Mouse (Mus musculus) left cerebral cortex, adult 6 months (tissue): ENCODE data around the gene 9430015G10Rik. TPM values are rescaled to one million over a fixed set of nuclear protein-coding genes. Genes with fewer than 3 reads are reported as not detected.

Source experiments
- long read RNA-seq, 2 experiments: library from polyadenylated mRNA; unstranded; transcript quantifications; one replicate each; pipeline ENCODE4 v2.0.0; 2019 to 2020
- polyA plus RNA-seq: library from polyadenylated mRNA; unstranded; fragments of <200 nt; fragmentation: Nextera tagmentation; gene quantifications from 2 replicates; pipeline ENCODE4 v1.2.3, GENCODE M21; 2021

The 9430015G10Rik gene
- polyA plus RNA-seq: 5.7 and 8.9 TPM in 2 replicates
- long read RNA-seq, experiment 1, transcript 9430015G10Rik-203 (8 exons, 2,937 nt): minor isoform, 6 of 72 reads
- long read RNA-seq, experiment 1, transcript 9430015G10Rik-201 (10 exons, 2,528 nt): minor isoform, 10 of 72 reads
- long read RNA-seq, experiment 1, transcript 9430015G10Rik-208 (10 exons, 2,660 nt): major isoform, 13 of 72 reads
- long read RNA-seq, experiment 1, partial matches to known transcripts: 9 of 72 reads
- long read RNA-seq, experiment 1, other reads (novel, unspliced or antisense): 34 of 72 reads
- long read RNA-seq, experiment 2, partial matches to known transcripts: 1 of 5 reads
- long read RNA-seq, experiment 2, other reads (novel, unspliced or antisense): 2 of 5 reads

GRCm38 (mm10) chr4:156109570-156110331 is at the start of gene 9430015G10Rik:
Gene 9430015G10Rik, plus strand, starts transcription at chr4:156109982.

DNA sequence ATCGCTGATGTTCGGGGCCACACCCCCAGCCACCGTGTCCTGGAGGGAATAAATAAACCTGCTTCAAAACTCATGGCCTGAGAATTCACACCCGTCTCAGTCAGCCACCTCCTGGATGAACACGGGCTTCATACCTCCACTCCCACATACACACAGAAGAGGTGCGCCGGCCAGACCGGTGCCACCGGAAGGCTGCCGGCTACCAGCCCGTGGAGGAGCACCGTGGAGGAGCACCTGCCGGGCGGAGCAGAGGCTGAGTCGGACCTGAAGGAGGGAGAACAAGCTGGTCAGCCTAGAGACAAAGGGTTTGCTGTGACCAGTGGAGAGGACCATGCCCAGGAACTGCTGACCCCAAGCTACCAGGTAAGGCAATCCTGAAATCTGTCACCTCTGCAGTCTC is 20.7 kb downstream of the 9430015G10Rik start, which contains the start of gene Rnf223:
TSS of gene Rnf223 (plus strand) at position 78 of the 400 bp plus-strand sequence.

Other genes starting within 250 kb of the 9430015G10Rik start
- gene Tas1r3, start 246.6 kb upstream of the 9430015G10Rik start, polyA plus RNA-seq: 0.12 and 0.13 TPM in 2 replicates
- 13.1 and 21.5 TPM in 2 replicates for gene Cptp, start 240.5 kb upstream of the 9430015G10Rik start, polyA plus RNA-seq
- gene Ints11, start 240.4 kb upstream of the 9430015G10Rik start, polyA plus RNA-seq: 31.0 and 41.2 TPM in 2 replicates
- 54.5 and 56.4 TPM in 2 replicates for gene Pusl1, start 218.2 kb upstream of the 9430015G10Rik start, polyA plus RNA-seq
- gene Acap3, start 218.2 kb upstream of the 9430015G10Rik start, polyA plus RNA-seq: 19.6 and 35.6 TPM in 2 replicates
- 30.5 and 85.4 TPM in 2 replicates for gene Ube2j2, start 166.2 kb upstream of the 9430015G10Rik start, polyA plus RNA-seq
- 32.4 and 35.5 TPM in 2 replicates for gene C1qtnf12, start 147.7 kb upstream of the 9430015G10Rik start, polyA plus RNA-seq
- gene B3galt6, start 117.3 kb upstream of the 9430015G10Rik start, polyA plus RNA-seq: 21.1 and 25.1 TPM in 2 replicates
- 147 and 170 TPM in 2 replicates for gene Sdf4, start 117.1 kb upstream of the 9430015G10Rik start, polyA plus RNA-seq
- gene Tnfrsf4, start 96.1 kb upstream of the 9430015G10Rik start, polyA plus RNA-seq: 0.29 and 0.39 TPM in 2 replicates
- gene Tnfrsf18, start 83.8 kb upstream of the 9430015G10Rik start, polyA plus RNA-seq: 0.38 and 0.67 TPM in 2 replicates
- gene Ttll10, start 50.6 kb upstream of the 9430015G10Rik start, polyA plus RNA-seq: not detected in 2 replicates
- gene Rnf223, start 20.5 kb downstream of the 9430015G10Rik start, polyA plus RNA-seq: 0.06 and 0.13 TPM in 2 replicates
- gene Agrn, start 87.5 kb downstream of the 9430015G10Rik start, polyA plus RNA-seq: 12.9 and 13.2 TPM in 2 replicates
- 0.48 and 3.8 TPM in 2 replicates for gene Isg15, start 90.8 kb downstream of the 9430015G10Rik start, polyA plus RNA-seq
- gene AW011738, start 93.3 kb downstream of the 9430015G10Rik start, polyA plus RNA-seq: 1.5 and 1.6 TPM in 2 replicates
- 0.33 and 0.35 TPM in 2 replicates for gene Perm1, start 105.9 kb downstream of the 9430015G10Rik start, polyA plus RNA-seq
- 3.7 and 15.2 TPM in 2 replicates for gene Plekhn1, start 124.9 kb downstream of the 9430015G10Rik start, polyA plus RNA-seq
- gene Noc2l, start 126.0 kb downstream of the 9430015G10Rik start, polyA plus RNA-seq: 11.3 and 34.1 TPM in 2 replicates
- 0.66 and 0.77 TPM in 2 replicates for gene Samd11, start 145.7 kb downstream of the 9430015G10Rik start, polyA plus RNA-seq
- not detected in 2 replicates for gene Vmn2r-ps159, start 221.1 kb downstream of the 9430015G10Rik start, polyA plus RNA-seq